Mouse (Mus musculus): ENCODE results near the gene Tgm1.

DNA sequence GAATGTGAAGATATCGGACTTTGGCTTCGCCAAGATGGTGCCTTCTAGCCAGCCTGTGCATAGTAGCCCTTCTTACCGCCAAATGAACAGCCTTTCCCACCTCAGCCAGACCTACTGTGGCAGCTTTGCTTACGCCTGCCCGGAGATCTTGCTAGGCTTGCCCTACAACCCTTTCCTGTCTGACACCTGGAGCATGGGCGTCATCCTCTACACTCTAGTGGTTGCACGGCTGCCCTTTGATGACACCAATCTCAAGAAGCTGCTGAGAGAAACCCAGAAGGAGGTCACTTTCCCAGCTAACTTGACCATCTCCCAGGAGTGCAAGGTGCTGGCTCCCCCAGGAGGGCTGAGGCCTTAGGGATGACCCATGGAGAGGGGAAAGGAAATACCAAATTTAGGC is 62.2 kb downstream of the Tgm1 start:
- no peak for TF ChIP-seq GATA1 (IDR thresholded peaks at IDR 0.05; ENCODE audit: borderline replicate concordance, low read length)
- TF ChIP-seq FLI1 (IDR thresholded peaks at IDR 0.05; ENCODE audit: low read length), result no peak

All from megakaryocyte, embryonic 14.5 days (primary cell).